Mouse (Mus musculus): ENCODE data around the gene Aatk. TPM values are rescaled to one million over a fixed set of nuclear protein-coding genes. Genes with fewer than 3 reads are reported as not detected.

Gene Aatk
- polyA plus RNA-seq, 1 experiment from 2014 or later, result 1.4 TPM

GRCm38 (mm10) chr11:119982236-119982635 is 64.7 kb downstream of the Aatk start:
- Histone ChIP-seq H3K36me3 (ENCODE audit: insufficient read depth, low read length) (peaks cover 12% of the 10 kb centered on the region; the same call in 1 of the 2 replicates), H3K4me2 (replicated peaks; ENCODE audit: low read depth, low read length) (no peak overlapping the region), H3K9ac (replicated peaks; ENCODE audit: low read depth) (no peak overlapping the region), H3K4me3 (ENCODE audit: low read depth, low read length) (no peak overlapping the region), H3K4me1 (ENCODE audit: insufficient read depth, low read depth, low read length) (0 out of 2 replicates have a peak, but pooled peaks cover 4% of the 10 kb centered on the region), H3K9me3 (ENCODE audit: low read length) (no peaks in the 10 kb centered on the region), H3K27me3 (replicated peaks; ENCODE audit: insufficient read depth, low read length) (no peaks in the 10 kb centered on the region), H3K27ac (ENCODE audit: low read length) (no peak overlapping the region)
- ATAC-seq (no peak), DNase-seq (ENCODE audit: low spot score) (no peak)
- no peak for TF ChIP-seq CTCF (IDR thresholded peaks at IDR 0.05)
- no peak for TF ChIP-seq EP300 (IDR thresholded peaks at IDR 0.05)
- WGBS, result 74% methylated on average over 3 of the region's 3 CpGs

- ATAC-seq (no peak), DNase-seq (ENCODE audit: low spot score) (no peak)
- H3K9me3 ChIP-seq (ENCODE audit: low read length), result no peaks in the 10 kb centered on the region
- TF ChIP-seq EP300 (IDR thresholded peaks at IDR 0.05) (no peak), CTCF (IDR thresholded peaks at IDR 0.05) (no peak)
- 0 out of 2 replicates have a peak, but pooled peaks cover 4% of the 10 kb centered on the region for H3K4me1 ChIP-seq (ENCODE audit: insufficient read depth, low read depth, low read length)
- no peak overlapping the region for H3K4me2 ChIP-seq (replicated peaks; ENCODE audit: low read depth, low read length)
- H3K9ac ChIP-seq (replicated peaks; ENCODE audit: low read depth), result no peak overlapping the region
- no peak overlapping the region for H3K27ac ChIP-seq (ENCODE audit: low read length)
- peaks cover 12% of the 10 kb centered on the region; the same call in 1 of the 2 replicates for H3K36me3 ChIP-seq (ENCODE audit: insufficient read depth, low read length)
- no peaks in the 10 kb centered on the region for H3K27me3 ChIP-seq (replicated peaks; ENCODE audit: insufficient read depth, low read length)
- H3K4me3 ChIP-seq (ENCODE audit: low read depth, low read length), result no peak overlapping the region
- 77% methylated on average over 3 of the region's 3 CpGs for WGBS
These were observed 65.2 kb downstream of the Aatk start for GRCm38 (mm10) chr11:119981769-119982168.

GRCm38 (mm10) chr11:119979596-119980385 is 67.2 kb downstream of the Aatk start:
- H3K4me1 ChIP-seq (ENCODE audit: insufficient read depth, low read depth, low read length), result 0 out of 2 replicates have a peak, but pooled peaks cover 4% of the 10 kb centered on the region
- no peaks in the 10 kb centered on the region for H3K27me3 ChIP-seq (replicated peaks; ENCODE audit: insufficient read depth, low read length)
- 0 out of 2 replicates have a peak overlapping the region, but pooled peaks have one; percentile 26 for H3K27ac ChIP-seq (ENCODE audit: low read length)
- no peak overlapping the region for H3K4me2 ChIP-seq (replicated peaks; ENCODE audit: low read depth, low read length)
- 66% methylated on average over 10 of the region's 10 CpGs for WGBS
- H3K4me3 ChIP-seq (ENCODE audit: low read depth, low read length), result no peak overlapping the region
- ATAC-seq (0 out of 2 replicates have a peak, but pooled peaks have one; percentile 7), DNase-seq (ENCODE audit: low spot score) (peak; percentile 40)
- peaks cover 12% of the 10 kb centered on the region; the same call in 1 of the 2 replicates for H3K36me3 ChIP-seq (ENCODE audit: insufficient read depth, low read length)
- TF ChIP-seq CTCF (IDR thresholded peaks at IDR 0.05), result no peak
- H3K9me3 ChIP-seq (ENCODE audit: low read length), result no peaks in the 10 kb centered on the region
- H3K9ac ChIP-seq (replicated peaks; ENCODE audit: low read depth), result no peak overlapping the region

GRCm38 (mm10) chr11:119978701-119979100 is 68.3 kb downstream of the Aatk start:
- H3K4me3 ChIP-seq (ENCODE audit: low read depth, low read length), result no peak overlapping the region
- H3K4me1 ChIP-seq (ENCODE audit: insufficient read depth, low read depth, low read length), result peaks cover 4% of the 10 kb centered on the region; the same call in 1 of the 2 replicates
- ATAC-seq, result no peak
- no peaks in the 10 kb centered on the region for H3K9me3 ChIP-seq (ENCODE audit: low read length)
- no peaks in the 10 kb centered on the region for H3K27me3 ChIP-seq (replicated peaks; ENCODE audit: insufficient read depth, low read length)
- no peak for TF ChIP-seq CTCF (IDR thresholded peaks at IDR 0.05)
- TF ChIP-seq EP300 (IDR thresholded peaks at IDR 0.05), result no peak
- no peak overlapping the region for H3K27ac ChIP-seq (ENCODE audit: low read length)
- no peak for DNase-seq (ENCODE audit: low spot score)
- peaks cover 7% of the 10 kb centered on the region; the same call in 1 of the 2 replicates for H3K36me3 ChIP-seq (ENCODE audit: insufficient read depth, low read length)
- WGBS, result 96% methylated on average over 4 of the region's 4 CpGs
- no peak overlapping the region for H3K9ac ChIP-seq (replicated peaks; ENCODE audit: low read depth)
- H3K4me2 ChIP-seq (replicated peaks; ENCODE audit: low read depth, low read length), result no peak overlapping the region

- Histone ChIP-seq H3K4me2 (replicated peaks; ENCODE audit: low read depth, low read length) (no peak overlapping the region), H3K27me3 (replicated peaks; ENCODE audit: insufficient read depth, low read length) (no peaks in the 10 kb centered on the region), H3K9me3 (ENCODE audit: low read length) (no peaks in the 10 kb centered on the region), H3K4me1 (ENCODE audit: insufficient read depth, low read depth, low read length) (peaks cover 4% of the 10 kb centered on the region; the same call in 1 of the 2 replicates), H3K27ac (ENCODE audit: low read length) (peak overlapping the region; percentile 78), H3K4me3 (ENCODE audit: low read depth, low read length) (no peak overlapping the region), H3K9ac (replicated peaks; ENCODE audit: low read depth) (no peak overlapping the region), H3K36me3 (ENCODE audit: insufficient read depth, low read length) (0 out of 2 replicates have a peak, but pooled peaks cover 4% of the 10 kb centered on the region)
- 51% methylated on average over 8 of the region's 8 CpGs for WGBS
- peak; percentile 76 for TF ChIP-seq EP300 (IDR thresholded peaks at IDR 0.05)
- TF ChIP-seq CTCF (IDR thresholded peaks at IDR 0.05), result no peak
- ATAC-seq, result peak; percentile 89
- peak; percentile 92 for DNase-seq (ENCODE audit: low spot score)
These were observed 71.0 kb downstream of the Aatk start for GRCm38 (mm10) chr11:119975739-119976501.

DNA sequence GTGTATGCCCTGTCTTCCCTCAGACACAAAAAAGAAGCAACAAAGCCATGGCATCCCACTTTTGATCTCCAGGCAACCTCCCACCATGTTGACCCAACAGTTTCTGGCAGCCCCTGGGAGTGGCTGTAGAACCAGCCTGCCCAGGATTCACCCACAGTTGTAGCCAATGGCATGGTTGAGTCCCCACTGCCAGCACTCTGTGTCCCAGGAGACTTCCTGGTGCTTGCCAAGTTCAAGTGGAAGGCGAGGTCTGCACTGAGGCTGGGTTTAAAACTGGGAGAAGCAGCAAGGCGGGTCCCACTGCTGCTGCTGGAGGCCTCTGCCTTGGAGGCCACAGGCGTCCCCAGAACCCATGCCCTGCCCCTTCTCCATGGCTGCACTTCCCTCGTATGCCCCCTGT is 73.2 kb downstream of the Aatk start:
- 52% methylated on average over 4 of the region's 4 CpGs for WGBS
- Histone ChIP-seq H3K27me3 (replicated peaks; ENCODE audit: insufficient read depth, low read length) (no peaks in the 10 kb centered on the region), H3K9me3 (ENCODE audit: low read length) (no peaks in the 10 kb centered on the region), H3K4me2 (replicated peaks; ENCODE audit: low read depth, low read length) (no peak overlapping the region), H3K27ac (ENCODE audit: low read length) (peak overlapping the region; percentile 32), H3K4me1 (ENCODE audit: insufficient read depth, low read depth, low read length) (no peaks in the 10 kb centered on the region; the same call in 1 of the 2 replicates), H3K4me3 (ENCODE audit: low read depth, low read length) (no peak overlapping the region), H3K9ac (replicated peaks; ENCODE audit: low read depth) (no peak overlapping the region), H3K36me3 (ENCODE audit: insufficient read depth, low read length) (peaks cover 19% of the 10 kb centered on the region; the same call in 1 of the 2 replicates)
- peak; percentile 79 for DNase-seq (ENCODE audit: low spot score)
- peak; percentile 69 for ATAC-seq
- TF ChIP-seq CTCF (IDR thresholded peaks at IDR 0.05) (no peak), EP300 (IDR thresholded peaks at IDR 0.05) (peak; percentile 67)
